Mouse (Mus musculus): ENCODE results near the gene Slc22a13.

GRCm38 (mm10) chr9:119144696-119145095 is 64.2 kb downstream of the Slc22a13 start:
- no peak for TF ChIP-seq CTCF (IDR thresholded peaks at IDR 0.05; ENCODE audit: low read depth, low read length)
- TF ChIP-seq POLR2A (IDR thresholded peaks at IDR 0.05; ENCODE audit: borderline replicate concordance, low read depth, low read length), result no peak

Data from bone marrow macrophage, adult 2 months (primary cell).